Mouse (Mus musculus): ENCODE measurements around the gene Fcgr1. TPM values are rescaled to one million over a fixed set of nuclear protein-coding genes. Genes with fewer than 3 reads are reported as not detected.
A peak's percentile ranks its signal among the peaks of the same experiment; 100 is the strongest.
"Not testable (repeated sequence)": the region's sequence is repeated elsewhere in the genome, so short reads cannot be mapped to it uniquely, and the experiment has no call there.

Gene Fcgr1
- total RNA-seq, 2 experiments from 2014 or later, result 0.20 TPM; not detected in 1

GRCm38 (mm10) chr3:96248141-96249033 lies 45.4 kb downstream of the Fcgr1 start:
- DNase-seq, result no peak
- TF ChIP-seq CTCF (IDR thresholded peaks at IDR 0.05), result no peak
- H3K4me3 ChIP-seq, result no peak overlapping the region
- no peak overlapping the region for H3K27ac ChIP-seq
- intact Hi-C loops (cut with DNase I), result no loop called here

GRCm38 (mm10) chr3:96247356-96248140 lies 46.2 kb downstream of the Fcgr1 start:
- TF ChIP-seq CTCF (IDR thresholded peaks at IDR 0.05), result no peak
- DNase-seq, result no peak
- Histone ChIP-seq H3K27ac (no peak overlapping the region), H3K4me3 (peak overlapping the region; percentile 45)
- intact Hi-C loops (cut with DNase I), result no loop called here

- DNase-seq; intact Hi-C loops (cut with DNase I): not testable (repeated sequence)
- Histone ChIP-seq H3K4me3 (peak within 1 kb of the TSS; percentile 68), H3K27ac (peak within 1 kb of the TSS; percentile 81)
Observed at GRCm38 (mm10) chr3:96246427-96246856, 47.3 kb downstream of the Fcgr1 start, which contains the start of gene Hist2h3c1. Gene Hist2h3c1, plus strand, starts transcription at chr3:96246685.

GRCm38 (mm10) chr3:96246018-96246417 lies 47.8 kb downstream of the Fcgr1 start:
- intact Hi-C loops (cut with DNase I); DNase-seq: not testable (repeated sequence)
- Histone ChIP-seq H3K4me3 (peak overlapping the region; percentile 68), H3K27ac (peak overlapping the region; percentile 81)

GRCm38 (mm10) chr3:96245003-96245886 lies 48.5 kb downstream of the Fcgr1 start, which contains the start of gene Hist2h2aa1:
Gene Hist2h2aa1, plus strand, starts transcription at chr3:96245497.
- peak; percentile 93 for DNase-seq
- intact Hi-C loops (cut with DNase I), result not testable (repeated sequence)

GRCm38 (mm10) chr3:96243921-96244572 lies 49.7 kb downstream of the Fcgr1 start:
- intact Hi-C loops (cut with DNase I), result no loop called here
- Histone ChIP-seq H3K27ac (peak overlapping the region; percentile 99), H3K4me3 (peak overlapping the region; percentile 78)
- peak; percentile 28 for DNase-seq
- no peak for TF ChIP-seq CTCF (IDR thresholded peaks at IDR 0.05)

More at GRCm38 (mm10) chr3:96245003-96245886, 48.5 kb downstream of the Fcgr1 start, which contains the start of gene Hist2h2aa1:
- peak within 1 kb of the TSS; percentile 99 for H3K27ac ChIP-seq
- H3K4me3 ChIP-seq, result peak within 1 kb of the TSS; percentile 78

- Histone ChIP-seq H3K4me3 (peak overlapping the region; percentile 64), H3K27ac (peak overlapping the region; percentile 89)
- no peak for TF ChIP-seq CTCF (IDR thresholded peaks at IDR 0.05)
- no peak for DNase-seq
- intact Hi-C loops (cut with DNase I), result no loop called here
Observed at GRCm38 (mm10) chr3:96240799-96241197, 53.0 kb downstream of the Fcgr1 start.

- H3K4me3 ChIP-seq, result peak within 1 kb of the TSS; percentile 71
- H3K27ac ChIP-seq, result peak within 1 kb of the TSS; percentile 92
- intact Hi-C loops (cut with DNase I), result not testable (repeated sequence)
- peak; percentile 95 for DNase-seq
Observed at GRCm38 (mm10) chr3:96239949-96240798, 53.6 kb downstream of the Fcgr1 start, which contains the start of gene Hist2h2aa2. Gene Hist2h2aa2, minus strand, starts transcription at chr3:96240276.

GRCm38 (mm10) chr3:96238954-96239793 lies 54.6 kb downstream of the Fcgr1 start, which contains the start of gene Hist2h3c2:
Gene Hist2h3c2, minus strand, starts transcription at chr3:96239127.
- peak within 1 kb of the TSS; percentile 71 for H3K4me3 ChIP-seq
- H3K27ac ChIP-seq, result peak within 1 kb of the TSS; percentile 92
- intact Hi-C loops (cut with DNase I), result not testable (repeated sequence)
- DNase-seq, result peak; percentile 64

Measured in gastrocnemius, adult 2 months (tissue).